Mouse (Mus musculus) hindbrain, postnatal 0 days (tissue): Measurements from ENCODE around the gene Inafm2. TPM values are rescaled to one million over a fixed set of nuclear protein-coding genes. Genes with fewer than 3 reads are reported as not detected.

Experiments
- ATAC-seq: fragments of 200-750 bp; cut with Nextera tagmentation; 2 replicates; pipeline ENCODE4 v1.8.0; 2017; ENCODE audit warnings: mild to moderate bottlenecking, moderate TSS enrichment, moderate library complexity
- DNase-seq: peaks from one replicate; pipeline ENCODE4 v3.0.0-alpha.2; 2015; ENCODE audit warnings: low spot score
- H3K27ac ChIP-seq: fragments of 300-500 bp; sonication (generic); 2 replicates; pipeline ENCODE4 v1.5.1; 2014; ENCODE audit warnings: mild to moderate bottlenecking
- H3K27me3 ChIP-seq: fragments of 300-500 bp; sonication (generic); 2 replicates; pipeline ENCODE4 v1.6.1; 2014; ENCODE audit warnings: low read length, mixed read lengths; ENCODE audit not compliant: insufficient read depth
- H3K36me3 ChIP-seq: fragments of 300-500 bp; sonication (generic); 2 replicates; pipeline ENCODE4 v1.6.1; 2014; ENCODE audit warnings: low read length, mixed read lengths; ENCODE audit not compliant: insufficient read depth
- H3K4me1 ChIP-seq: fragments of 300-500 bp; sonication (generic); 2 replicates; pipeline ENCODE4 v1.6.1; 2014; ENCODE audit warnings: antibody characterized with exemption, low read length, mixed read lengths; ENCODE audit not compliant: insufficient read depth
- H3K4me2 ChIP-seq: fragments of 300-500 bp; sonication (generic); 2 replicates; pipeline ENCODE4 v1.6.1; 2014; ENCODE audit warnings: low read depth, mild to moderate bottlenecking, low read length, moderate library complexity, mixed read lengths
- H3K4me3 ChIP-seq: fragments of 300-500 bp; sonication (generic); 2 replicates; pipeline ENCODE4 v1.5.1; 2014; ENCODE audit warnings: low read length
- H3K9ac ChIP-seq: fragments of 300-500 bp; sonication (generic); replicated peaks from 2 replicates; pipeline ENCODE4 v1.6.1; 2014; ENCODE audit warnings: mild to moderate bottlenecking, low read length, moderate library complexity, mixed read lengths
- H3K9me3 ChIP-seq: fragments of 300-500 bp; sonication (generic); 2 replicates; pipeline ENCODE4 v1.6.1; 2016; ENCODE audit warnings: low read length, mixed read lengths
- CTCF ChIP-seq: IDR thresholded peaks from 2 replicates; pipeline ENCODE4 v1.5.1; 2016; ENCODE audit warnings: antibody characterized with exemption, control low read depth, low read depth
- WGBS: fragments of 180-500 bp; shearing (Covaris S2); extraction: QIAGEN DNeasy Blood & Tissue Kit; methylation state at CpG from one replicate; pipeline ENCODE4 v1.1.7; 2014; 5-methylcytosine and 5-hydroxymethylcytosine counted together
- polyA plus RNA-seq: library from polyadenylated mRNA; unstranded; fragments of >200 nt; fragmentation: Nextera tagmentation; extraction: Ambion mirVana; gene quantifications from 2 replicates; pipeline ENCODE4 v1.2.1, GENCODE M21; 2015
- total RNA-seq: library from RNA; depleted of rRNA; stranded (reverse); fragments of >200 nt; gene quantifications from 2 replicates; pipeline ENCODE4 v1.2.3, GENCODE M21; 2014

Gene Inafm2
- total and polyA plus RNA-seq, 2 experiments from 2014 or later: 18.9 to 19.8 TPM

- ATAC-seq (no peak), DNase-seq (no peak)
- no peak for TF ChIP-seq CTCF
- Histone ChIP-seq H3K4me1 (0 out of 2 replicates have a peak, but pooled peaks cover 3% of the 10 kb centered on the region), H3K9me3 (no peaks in the 10 kb centered on the region), H3K36me3 (peaks cover 9% of the 10 kb centered on the region; the same call in 1 of the 2 replicates), H3K9ac (no peak overlapping the region), H3K4me3 (no peak overlapping the region), H3K4me2 (no peak overlapping the region), H3K27me3 (no peaks in the 10 kb centered on the region), H3K27ac (no peak overlapping the region)
- 76% methylated on average over 4 of the region's 4 CpGs for WGBS
Measured at GRCm38 (mm10) chr2:118782303-118782702, 36.7 kb downstream of the Inafm2 start.

DNA sequence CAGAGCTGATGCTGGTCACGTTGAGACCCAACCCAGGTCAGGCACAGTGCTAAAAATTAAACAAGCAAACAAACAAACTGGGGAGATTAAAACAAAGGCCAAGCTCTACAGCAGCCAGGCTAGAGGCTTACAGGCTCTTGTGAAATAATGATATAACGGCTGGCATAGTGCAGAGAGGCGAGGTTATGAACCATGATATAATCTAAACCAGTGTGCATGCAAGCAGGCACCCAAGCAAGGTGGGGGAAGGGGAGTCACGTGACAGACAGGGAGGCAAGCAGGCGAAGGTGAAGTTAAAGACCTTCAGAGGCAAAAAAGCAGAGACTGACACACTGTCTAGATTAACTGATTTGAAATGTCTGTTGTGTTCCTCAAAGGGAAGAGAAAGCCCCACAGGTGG lies 37.5 kb downstream of the Inafm2 start:
- no peak for DNase-seq
- 0 out of 2 replicates have a peak, but pooled peaks cover 3% of the 10 kb centered on the region for H3K4me1 ChIP-seq
- no peaks in the 10 kb centered on the region for H3K27me3 ChIP-seq
- peaks cover 16% of the 10 kb centered on the region; the same call in 1 of the 2 replicates for H3K36me3 ChIP-seq
- WGBS: 70% methylated on average over 5 of the region's 5 CpGs
- H3K9ac ChIP-seq: no peak overlapping the region
- no peak for TF ChIP-seq CTCF
- no peak for ATAC-seq
- H3K4me3 ChIP-seq: no peak overlapping the region
- H3K4me2 ChIP-seq: no peak overlapping the region
- no peaks in the 10 kb centered on the region for H3K9me3 ChIP-seq
- H3K27ac ChIP-seq: no peak overlapping the region

- Histone ChIP-seq H3K9ac (no peak overlapping the region), H3K4me2 (no peak overlapping the region), H3K9me3 (no peaks in the 10 kb centered on the region), H3K4me3 (no peak overlapping the region), H3K27ac (no peak overlapping the region), H3K27me3 (no peaks in the 10 kb centered on the region), H3K4me1 (0 out of 2 replicates have a peak, but pooled peaks cover 3% of the 10 kb centered on the region), H3K36me3 (peaks cover 16% of the 10 kb centered on the region; the same call in 1 of the 2 replicates)
- DNase-seq (no peak), ATAC-seq (no peak)
- no peak for TF ChIP-seq CTCF
- WGBS: 89% methylated on average over 7 of the region's 7 CpGs
Measured at GRCm38 (mm10) chr2:118783663-118784062, 38.1 kb downstream of the Inafm2 start.

DNA sequence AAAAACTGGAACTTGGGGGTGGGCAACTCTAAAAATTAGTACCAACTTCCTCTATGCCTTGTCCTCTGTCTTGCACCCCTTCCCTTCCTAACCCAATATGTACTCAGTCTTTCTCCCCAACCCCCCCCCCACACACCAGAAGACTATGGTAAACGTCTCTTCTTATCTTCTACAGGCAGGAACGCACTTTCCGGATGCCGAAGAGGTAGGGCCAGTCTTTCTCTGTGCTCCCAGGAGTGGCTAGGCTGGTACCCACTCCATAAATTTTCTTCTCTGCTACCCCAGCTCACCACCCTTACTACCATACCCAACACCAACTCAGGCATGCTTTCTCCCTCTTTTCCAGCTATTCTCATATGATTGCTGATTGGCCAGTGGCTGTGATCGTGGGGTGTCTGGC lies 41.0 kb downstream of the Inafm2 start:
- Histone ChIP-seq H3K27ac (no peak overlapping the region), H3K4me1 (peaks cover 7% of the 10 kb centered on the region; the same call in 1 of the 2 replicates), H3K9ac (no peak overlapping the region), H3K4me2 (no peak overlapping the region), H3K27me3 (no peaks in the 10 kb centered on the region), H3K4me3 (no peak overlapping the region), H3K9me3 (no peaks in the 10 kb centered on the region), H3K36me3 (peaks cover 20% of the 10 kb centered on the region; the same call in 1 of the 2 replicates)
- WGBS: 88% methylated on average over 5 of the region's 5 CpGs
- DNase-seq: no peak
- TF ChIP-seq CTCF: no peak
- no peak for ATAC-seq

DNA sequence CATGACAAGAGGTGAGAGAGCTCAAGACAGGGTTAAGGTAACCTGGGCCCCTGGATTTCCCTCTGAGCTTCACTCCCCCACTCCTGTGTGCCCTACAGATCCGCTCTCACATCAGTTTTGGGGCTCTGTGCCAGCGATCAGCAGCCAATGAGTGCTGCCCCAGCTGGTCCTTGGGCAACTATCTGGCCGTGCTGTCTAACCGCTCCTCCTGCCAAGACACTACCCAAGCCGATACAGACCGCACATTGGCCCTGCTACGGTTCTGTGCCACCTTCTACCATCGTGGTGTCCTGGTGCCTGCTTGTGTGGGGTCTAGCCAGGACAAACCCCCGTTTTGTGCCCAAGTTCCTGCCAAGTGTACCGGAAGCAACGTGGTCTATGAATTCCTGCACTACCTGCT lies 43.9 kb downstream of the Inafm2 start:
- Histone ChIP-seq H3K4me1 (peaks cover 7% of the 10 kb centered on the region; the same call in 1 of the 2 replicates), H3K27me3 (no peaks in the 10 kb centered on the region), H3K4me2 (no peak overlapping the region), H3K4me3 (no peak overlapping the region), H3K9ac (no peak overlapping the region), H3K9me3 (no peaks in the 10 kb centered on the region), H3K27ac (no peak overlapping the region), H3K36me3 (peaks cover 22% of the 10 kb centered on the region; the same call in 1 of the 2 replicates)
- ATAC-seq (peak; percentile 44), DNase-seq (peak; percentile 80)
- WGBS: 65% methylated on average over 11 of the region's 11 CpGs
- TF ChIP-seq CTCF: no peak

DNA sequence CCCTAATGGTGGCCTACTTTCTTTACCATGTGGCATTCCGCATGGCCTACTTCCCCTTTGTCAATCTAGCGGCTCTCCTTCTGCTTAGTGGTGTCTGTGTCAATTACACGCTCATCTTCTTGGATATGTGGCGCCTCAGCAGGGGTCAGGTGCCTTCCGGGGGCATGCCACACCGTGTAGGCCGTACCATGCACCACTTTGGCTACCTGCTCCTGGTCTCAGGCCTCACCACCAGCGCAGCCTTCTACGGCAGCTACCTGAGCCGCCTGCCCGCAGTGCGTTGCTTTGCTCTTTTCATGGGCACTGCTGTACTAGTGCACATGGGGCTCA lies 44.6 kb downstream of the Inafm2 start:
- Histone ChIP-seq H3K4me1 (peaks cover 7% of the 10 kb centered on the region; the same call in 1 of the 2 replicates), H3K9ac (no peak overlapping the region), H3K4me3 (no peak overlapping the region), H3K27ac (no peak overlapping the region), H3K36me3 (peaks cover 22% of the 10 kb centered on the region; the same call in 1 of the 2 replicates), H3K4me2 (peak overlapping the region; percentile 39), H3K9me3 (no peaks in the 10 kb centered on the region), H3K27me3 (no peaks in the 10 kb centered on the region)
- no peak for TF ChIP-seq CTCF
- no peak for DNase-seq
- no peak for ATAC-seq
- 44% methylated on average over 12 of the region's 12 CpGs for WGBS
